ENCODE assay signal across 8 mouse cellular contexts in the genomic region with DNA sequence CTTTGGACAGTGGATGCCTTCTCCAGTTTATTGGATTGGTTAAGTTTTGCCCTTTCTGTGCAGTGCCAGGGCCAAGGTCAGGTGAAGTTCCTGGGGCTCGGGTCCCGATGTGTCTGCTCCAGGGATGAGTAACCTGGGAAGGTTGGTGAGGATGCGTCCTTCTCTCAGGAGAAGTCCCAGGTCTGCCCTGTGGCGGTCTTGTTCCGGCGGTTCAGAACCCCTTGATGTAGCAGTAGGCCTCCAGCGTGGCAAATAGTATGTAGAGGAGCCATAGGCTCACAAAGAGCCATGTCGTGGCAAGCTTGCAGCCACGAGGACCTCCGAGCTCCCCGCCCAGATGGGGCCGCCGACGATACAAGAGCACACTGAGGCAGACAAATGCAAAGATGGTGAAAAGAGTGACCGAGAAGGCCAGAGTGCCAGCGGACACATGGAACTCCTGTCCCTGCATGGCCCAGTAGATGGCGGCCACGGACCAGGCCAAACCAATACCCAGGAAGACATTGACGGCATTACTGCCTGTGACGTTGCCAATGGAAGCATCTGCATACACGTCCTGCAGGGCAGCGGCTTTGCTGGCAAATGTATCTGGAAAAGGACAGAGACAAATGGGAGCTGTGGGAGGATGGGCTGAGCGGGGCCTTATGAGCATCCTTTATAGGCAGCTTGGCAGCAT.
DNase-seq lines count a peak whose midpoint lies in the region; ATAC-seq and TF ChIP-seq lines count a peak whose summit lies in the region.

No protein-coding gene starts in this region.

- TF ChIP-seq EP300 in MEL (IDR thresholded peaks at IDR 0.05; ENCODE audit: low read depth in 1 of 2, low read length in 2 of 2), result no peak

- DNase-seq in MEL (ENCODE audit: low read depth, low spot score), result peak; percentile 6
- DNase-seq in forebrain, embryonic 11.5 days (ENCODE audit: low spot score), result peak; percentile 85
- peak; percentile 77 for DNase-seq in heart, postnatal 4 days
- DNase-seq in layer of hippocampus, postnatal 10 days (ENCODE audit: low spot score in 2 of 2), result peak; percentile 74 to 84
- peak; percentile 79 for DNase-seq in lung, postnatal 10 days
- peak; percentile 82 to 86 for DNase-seq in right cerebral cortex, adult 2 months (ENCODE audit: low spot score in 2 of 2)
- no peak for DNase-seq in spleen, postnatal 14 days (ENCODE audit: low spot score in 2 of 2)

- no peak overlapping the region for H3K4me3 ChIP-seq in MEL (ENCODE audit: control insufficient read depth in 1 of 2, insufficient read depth in 1 of 2, low read depth in 2 of 2, low read length in 2 of 2)
- H3K4me3 ChIP-seq in bone marrow, adult 2 months (replicated peaks; ENCODE audit: control insufficient read depth, low read depth, low read length), result no peak overlapping the region
- no peak overlapping the region for H3K4me3 ChIP-seq in forebrain, embryonic 11.5 days (ENCODE audit: low read depth, low read length)

- H3K27ac ChIP-seq in MEL (ENCODE audit: control insufficient read depth, low read depth, low read length), result no peak overlapping the region
- no peak overlapping the region for H3K27ac ChIP-seq in bone marrow, adult 2 months (ENCODE audit: control insufficient read depth, insufficient read depth, low read depth, low read length, poor library complexity)
- H3K27ac ChIP-seq in forebrain, embryonic 11.5 days (ENCODE audit: low read depth, low read length), result no peak overlapping the region

- ATAC-seq in forebrain, embryonic 11.5 days (replicated peaks; ENCODE audit: low FRiP score), result peak; percentile 42; the same call in 1 of the 2 replicates

- no peaks in the 10 kb centered on the region for H3K9me3 ChIP-seq in MEL (replicated peaks; ENCODE audit: insufficient read depth, low read length)
- H3K9me3 ChIP-seq in forebrain, embryonic 11.5 days (ENCODE audit: control insufficient read depth, low read length), result no peaks in the 10 kb centered on the region

- H3K4me1 ChIP-seq in MEL (ENCODE audit: control insufficient read depth in 1 of 2, insufficient read depth in 2 of 2, low read length in 2 of 2), result peaks cover 0 to 4% of the 10 kb centered on the region in 2 experiments; a peak in 2 of 4 replicates
- no peaks in the 10 kb centered on the region for H3K4me1 ChIP-seq in bone marrow, adult 2 months (ENCODE audit: control insufficient read depth, insufficient read depth, low read length)
- no peaks in the 10 kb centered on the region for H3K4me1 ChIP-seq in forebrain, embryonic 11.5 days (replicated peaks; ENCODE audit: control insufficient read depth, insufficient read depth, low read length)

- H3K9ac ChIP-seq in MEL (ENCODE audit: control insufficient read depth, low read depth, low read length, poor library complexity, severe bottlenecking), result no peak overlapping the region
- H3K9ac ChIP-seq in forebrain, embryonic 11.5 days (ENCODE audit: low read length), result no peak overlapping the region

- TF ChIP-seq POLR2A in MEL (IDR thresholded peaks at IDR 0.05; ENCODE audit: control insufficient read depth in 1 of 2, insufficient read depth in 1 of 2, low read depth in 1 of 2, low read length in 2 of 2, poor library complexity in 1 of 2), result no peak
- TF ChIP-seq POLR2A in bone marrow, adult 2 months (IDR thresholded peaks at IDR 0.05; ENCODE audit: borderline replicate concordance, control insufficient read depth, low read depth, low read length), result no peak

- TF ChIP-seq CTCF in MEL (IDR thresholded peaks at IDR 0.05 in 2 of 3, conservative IDR thresholded peaks at IDR 0.05 in 1 of 3; ENCODE audit: control insufficient read depth in 1 of 3, insufficient read depth in 1 of 3, low read depth in 2 of 3, low read length in 3 of 3, poor library complexity in 1 of 3, severe bottlenecking in 1 of 3), result peak in 1 of 3 experiments; percentile 56; a peak in 3 of 6 replicates
- TF ChIP-seq CTCF in bone marrow, adult 2 months (IDR thresholded peaks at IDR 0.05; ENCODE audit: control insufficient read depth, insufficient read depth, low read length), result peak; percentile 44

- H3K79me2 ChIP-seq in MEL (ENCODE audit: control insufficient read depth, insufficient read depth, low read length, poor library complexity), result no peaks in the 10 kb centered on the region

- H3K36me3 ChIP-seq in MEL (ENCODE audit: control insufficient read depth in 1 of 2, insufficient read depth in 2 of 2, low read length in 2 of 2), result no peaks in the 10 kb centered on the region; a peak in 1 of 4 replicates
- H3K36me3 ChIP-seq in forebrain, embryonic 11.5 days (ENCODE audit: control insufficient read depth, insufficient read depth, low read length), result no peaks in the 10 kb centered on the region

- peak; percentile 31 for TF ChIP-seq RAD21 in MEL (IDR thresholded peaks at IDR 0.05; ENCODE audit: low read depth, low read length)

- H3K27me3 ChIP-seq in MEL (ENCODE audit: control insufficient read depth in 1 of 2, insufficient read depth in 2 of 2, low read length in 2 of 2), result no peaks in the 10 kb centered on the region
- no peaks in the 10 kb centered on the region for H3K27me3 ChIP-seq in forebrain, embryonic 11.5 days (ENCODE audit: control insufficient read depth, insufficient read depth, low read length)

- 36% methylated on average over 23 of the region's 23 CpGs for WGBS in bone marrow, adult 2 months
- 29% methylated on average over 23 of the region's 23 CpGs for WGBS in forebrain, embryonic 11.5 days

- no peak overlapping the region for H3K4me2 ChIP-seq in forebrain, embryonic 11.5 days (ENCODE audit: low read depth, low read length, severe bottlenecking)

TF ChIP-seq in MEL, 35 proteins besides CTCF, POLR2A, EP300 and RAD21:
- TF ChIP-seq MAFK (IDR thresholded peaks at IDR 0.05; ENCODE audit: borderline replicate concordance, low read depth, low read length) (no peak), HCFC1 (IDR thresholded peaks at IDR 0.05; ENCODE audit: low read depth, low read length) (no peak), MYB (IDR thresholded peaks at IDR 0.05; ENCODE audit: low read depth, low read length) (no peak), POLR2AphosphoS2 (IDR thresholded peaks at IDR 0.05; ENCODE audit: low read length) (no peak), MXI1 (IDR thresholded peaks at IDR 0.05; ENCODE audit: low read depth, low read length) (no peak), ZKSCAN1 (IDR thresholded peaks at IDR 0.05; ENCODE audit: low read depth, low read length) (no peak), TAL1 (IDR thresholded peaks at IDR 0.05; ENCODE audit: low read length) (no peak), RCOR1 (IDR thresholded peaks at IDR 0.05; ENCODE audit: low read depth, low read length) (no peak), ELF1 (IDR thresholded peaks at IDR 0.05; ENCODE audit: low read depth, low read length) (no peak), POLR2AphosphoS5 (IDR thresholded peaks at IDR 0.05; ENCODE audit: borderline replicate concordance, low read depth, low read length) (no peak), ZMIZ1 (IDR thresholded peaks at IDR 0.05; ENCODE audit: low read depth, low read length) (no peak), TCF12 (IDR thresholded peaks at IDR 0.05; ENCODE audit: low read depth, low read length) (no peak), SMC3 (IDR thresholded peaks at IDR 0.05; ENCODE audit: low read depth, low read length) (no peak), USF1 (IDR thresholded peaks at IDR 0.05; ENCODE audit: low read depth, low read length) (no peak), ZNF384 (IDR thresholded peaks at IDR 0.05; ENCODE audit: low read depth, low read length) (no peak), GATA1 (IDR thresholded peaks at IDR 0.05; ENCODE audit: low read depth, low read length) (no peak), MAZ (IDR thresholded peaks at IDR 0.05; ENCODE audit: low read depth, low read length) (no peak)

Comparison
In these comparisons a context has a peak if more than half of its experiments do, and no peak if none do; other contexts are left out.
1. DNase-seq: peak in MEL (single experiment), forebrain, embryonic 11.5 days (single experiment), heart, postnatal 4 days (single experiment), layer of hippocampus, postnatal 10 days (2 of 2), lung, postnatal 10 days (single experiment) and right cerebral cortex, adult 2 months (2 of 2); none in spleen, postnatal 14 days (0 of 2).